Mouse (Mus musculus) ovary, adult 18-20 months (tissue): ENCODE data around the gene Cldn5.

ENCODE experiments used
- DNase-seq: peaks from one replicate; pipeline ENCODE4 v3.0.0; 2022; ENCODE audit warnings: low spot score, mixed read lengths

Cldn5 gene

GRCm38 (mm10) chr16:18785485-18785884 lies 8.8 kb downstream of the Cldn5 start:
- DNase-seq = no peak

DNA sequence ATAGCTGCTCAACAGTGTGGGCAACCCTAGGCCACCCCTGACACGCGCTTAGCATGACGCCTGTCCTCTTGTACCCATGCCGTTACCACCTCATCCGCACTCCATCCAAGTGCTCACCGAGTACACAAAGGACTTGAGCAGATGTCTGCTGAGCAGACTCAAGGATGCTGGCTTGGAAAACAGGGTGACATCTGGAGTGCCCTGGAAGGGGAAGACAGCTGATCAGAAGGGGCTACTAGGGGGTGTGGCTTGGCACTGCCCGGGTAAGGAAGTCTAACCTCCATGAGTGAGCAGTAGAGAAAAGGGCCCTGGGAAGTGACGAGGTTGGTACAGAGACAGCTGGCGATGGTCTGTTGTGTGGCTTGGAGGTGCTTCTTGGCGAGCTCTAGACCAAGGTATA lies 10.0 kb downstream of the Cldn5 start:
- DNase-seq = no peak

- DNase-seq = no peak
Measured at GRCm38 (mm10) chr16:18788627-18789406, 12.2 kb downstream of the Cldn5 start.

DNA sequence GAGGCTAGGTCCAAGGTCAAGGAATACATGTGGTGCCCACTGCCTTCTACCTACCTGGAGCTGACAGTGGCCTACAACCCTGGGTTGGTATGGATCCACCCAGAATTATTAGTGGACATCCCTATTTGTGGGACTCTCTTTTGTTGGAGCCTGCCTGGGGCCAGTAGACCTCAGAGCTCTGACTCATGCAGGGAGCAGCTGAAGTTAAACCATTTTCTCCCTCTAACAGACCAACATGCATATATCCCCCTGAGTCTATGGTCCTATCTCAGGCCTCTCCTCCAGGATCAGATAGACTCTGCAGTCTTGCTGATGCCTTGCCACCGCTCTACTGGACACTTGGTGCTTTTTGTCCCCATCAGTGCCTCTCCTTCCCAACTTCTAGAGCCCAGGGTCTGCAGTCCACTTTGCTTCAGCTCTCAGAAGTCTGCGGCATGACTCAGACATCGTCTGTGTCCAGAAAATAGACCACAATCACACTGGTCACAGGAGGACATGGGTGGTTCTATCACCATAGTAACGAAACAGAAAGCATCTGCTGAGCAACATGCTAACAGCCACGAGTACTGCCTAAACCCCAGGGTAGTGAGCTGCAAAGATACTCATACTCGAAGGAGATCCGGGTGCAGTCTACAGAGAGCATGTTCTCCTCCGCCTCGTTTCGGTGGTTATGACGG lies 18.7 kb downstream of the Cldn5 start:
- DNase-seq = no peak

- DNase-seq = no peak
Measured at GRCm38 (mm10) chr16:18796645-18797044, 20.0 kb downstream of the Cldn5 start.

DNA sequence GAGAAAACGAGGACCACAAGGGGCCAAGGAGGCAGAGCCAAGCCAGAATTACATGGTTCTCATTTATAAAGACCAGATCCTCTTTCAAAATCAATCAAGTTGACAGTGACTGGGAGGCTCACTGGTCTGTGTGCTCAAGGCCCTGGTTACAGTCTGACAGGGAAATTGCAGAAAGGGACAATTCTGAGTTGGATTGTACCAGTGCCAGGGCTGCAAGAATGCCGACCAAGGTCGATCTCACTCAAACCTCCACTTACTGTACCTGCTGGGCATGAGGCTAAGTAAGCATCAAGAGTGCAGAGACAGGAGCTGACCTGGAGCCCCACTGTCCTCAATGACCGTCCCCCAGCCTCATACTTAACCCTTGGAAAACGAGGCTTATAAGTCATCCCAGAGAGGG lies 21.5 kb downstream of the Cldn5 start:
- DNase-seq = no peak

DNA sequence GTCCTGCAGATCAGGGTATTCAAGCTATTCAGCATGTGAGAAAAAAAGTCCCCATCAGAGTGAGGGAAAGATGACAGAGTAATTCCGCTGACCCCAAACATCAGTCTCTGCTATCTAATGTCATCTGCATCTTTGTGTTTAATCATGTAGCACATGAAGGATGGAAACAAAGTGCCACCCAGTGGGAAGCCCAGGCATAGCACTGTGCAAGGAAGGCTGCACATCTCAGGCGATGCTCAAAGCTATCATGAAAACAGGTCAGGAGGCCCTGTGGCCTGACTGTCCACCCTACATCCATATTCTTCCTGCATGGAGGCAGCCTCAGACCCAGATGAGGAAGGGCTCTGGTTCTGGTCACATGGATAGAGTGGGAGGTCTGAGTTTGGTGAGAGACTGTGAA lies 22.2 kb downstream of the Cldn5 start:
- DNase-seq = no peak

DNA sequence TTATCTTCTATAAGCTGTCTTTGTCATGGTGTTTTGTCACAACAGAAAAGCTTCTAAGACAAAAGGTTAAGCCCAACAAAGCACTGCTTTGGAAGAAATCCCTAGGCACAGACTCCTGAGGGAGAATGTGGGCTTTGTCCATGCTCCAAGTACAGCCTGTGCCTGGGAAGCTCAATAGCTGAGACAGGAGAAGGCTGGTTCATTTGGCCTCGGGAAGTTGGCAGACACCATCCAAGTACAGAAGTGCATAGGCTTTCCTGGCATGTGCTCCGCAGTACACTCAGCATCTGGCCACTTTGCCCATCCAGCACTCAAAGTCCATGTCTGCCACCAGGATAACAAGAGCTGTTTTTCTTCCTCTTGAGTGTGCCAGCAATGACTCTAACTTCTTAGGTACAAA lies 29.1 kb downstream of the Cldn5 start:
- DNase-seq = no peak

GRCm38 (mm10) chr16:18809001-18809400 lies 32.4 kb downstream of the Cldn5 start:
- no peak for DNase-seq

DNA sequence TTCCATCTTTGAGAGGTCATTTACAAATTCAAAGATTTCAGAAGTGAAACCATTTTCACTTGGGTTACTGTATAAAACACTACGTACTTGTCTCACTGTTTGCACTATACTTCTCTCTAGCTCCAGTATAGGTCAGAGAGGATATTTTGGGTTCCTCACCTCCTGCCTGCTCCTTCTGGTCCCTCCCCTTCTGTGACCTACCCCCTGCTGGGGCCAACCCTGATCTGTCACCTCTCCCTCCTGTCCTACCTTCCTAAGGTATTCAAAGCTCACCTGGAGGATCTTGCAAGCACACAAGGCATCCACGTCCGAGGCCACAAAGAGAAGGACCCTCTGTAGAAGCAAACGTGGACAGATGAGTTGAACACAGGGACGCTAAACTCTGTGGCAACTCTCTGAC lies 34.4 kb downstream of the Cldn5 start:
- DNase-seq = no peak

DNA sequence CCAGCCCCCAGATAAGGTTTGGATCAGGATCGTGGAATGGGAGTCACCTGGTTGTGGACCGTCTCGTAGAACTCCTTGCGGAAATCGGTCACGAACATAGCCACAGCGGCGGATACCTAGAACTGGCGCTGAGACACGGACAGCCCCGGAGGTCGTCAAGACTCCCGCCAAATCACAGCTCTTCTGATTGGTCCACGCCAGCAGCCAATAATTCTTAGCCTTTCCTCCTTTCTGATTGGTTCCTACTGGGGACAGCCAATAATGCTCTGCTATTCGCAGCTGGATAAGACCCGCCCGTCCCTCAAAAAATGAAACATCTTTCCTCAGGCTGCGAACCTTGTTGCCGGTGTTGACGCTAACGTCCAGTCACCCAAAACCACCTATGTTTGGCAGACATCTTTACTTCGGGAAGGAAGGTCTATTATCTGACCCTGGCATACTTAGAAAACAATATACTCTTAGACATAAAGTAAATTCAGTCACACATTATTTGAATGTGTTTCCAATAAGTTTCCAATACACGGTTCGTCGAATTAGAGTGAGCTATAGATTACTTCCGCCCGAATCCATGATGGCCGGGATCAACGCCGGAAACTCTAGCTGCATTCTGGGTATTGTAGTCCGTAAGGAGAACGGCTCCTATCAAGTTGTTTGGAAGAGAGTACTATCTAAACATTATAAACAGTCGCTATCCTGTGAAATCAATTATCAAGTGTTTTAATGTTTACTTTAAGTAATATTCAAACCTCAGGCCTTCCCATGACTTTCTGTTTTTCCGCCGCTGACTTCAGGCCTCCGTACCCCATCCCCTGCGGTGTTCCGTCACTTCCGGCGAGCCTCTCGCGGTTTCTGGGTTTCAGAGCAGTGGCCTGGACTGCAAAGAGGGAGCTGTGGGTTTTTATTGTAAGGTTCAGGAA lies 35.1 kb downstream of the Cldn5 start, which contains the start of the genes Ufd1 and Cdc45:
TSS of gene Ufd1 (plus strand) at position 312 of the 917 bp plus-strand sequence.
TSS of gene Cdc45 (minus strand) at position 520 of the 917 bp plus-strand sequence.
- peak; percentile 88 for DNase-seq

- no peak for DNase-seq
Measured at GRCm38 (mm10) chr16:18812385-18812910, 35.8 kb downstream of the Cldn5 start.

DNA sequence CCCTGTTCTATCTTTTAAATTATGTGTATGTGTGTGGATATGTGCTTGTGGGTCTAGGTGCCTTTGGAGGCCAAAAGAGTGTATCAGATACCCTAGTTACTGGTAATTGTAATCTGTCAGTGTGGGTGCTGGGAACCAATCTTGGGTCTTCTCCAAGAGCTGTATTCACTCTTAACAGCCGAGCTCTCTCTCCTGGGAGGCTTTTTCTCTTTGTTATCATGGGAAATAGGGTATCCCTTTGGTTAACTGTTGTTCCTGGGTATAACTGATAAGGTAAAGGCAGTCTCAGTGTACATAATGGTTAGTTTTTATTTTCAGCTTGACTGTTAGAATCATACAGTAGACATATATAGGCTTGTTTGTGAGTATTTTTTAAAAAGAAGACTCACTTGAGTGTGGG lies 45.7 kb downstream of the Cldn5 start:
- DNase-seq = no peak

- no peak for DNase-seq
Measured at GRCm38 (mm10) chr16:18822925-18823324, 46.3 kb downstream of the Cldn5 start.
